Mouse (Mus musculus): ENCODE data around the gene Cchcr1.

The Cchcr1 gene

GRCm38 (mm10) chr17:35515911-35516640, 824 bp upstream of the Cchcr1 start:
- peak; percentile 45 to 52 for DNase-seq

- no peak for DNase-seq
Observed at GRCm38 (mm10) chr17:35517526-35517925, 626 bp downstream of the Cchcr1 start.

GRCm38 (mm10) chr17:35524354-35524753, 7.5 kb downstream of the Cchcr1 start:
- DNase-seq = no peak

GRCm38 (mm10) chr17:35526644-35527043, 9.7 kb downstream of the Cchcr1 start:
- DNase-seq = peak; percentile 49 to 72

- DNase-seq = no peak
Observed at GRCm38 (mm10) chr17:35532360-35532759, 15.5 kb downstream of the Cchcr1 start.

GRCm38 (mm10) chr17:35532901-35533300, 16.0 kb downstream of the Cchcr1 start, which contains the start of gene Psors1c2:
Gene Psors1c2 (plus strand): TSS chr17:35533201.
- DNase-seq = no peak

GRCm38 (mm10) chr17:35534343-35534742, 17.4 kb downstream of the Cchcr1 start:
- DNase-seq = peak; percentile 63 to 68

- no peak for DNase-seq
Observed at GRCm38 (mm10) chr17:35537421-35537820, 20.5 kb downstream of the Cchcr1 start.

- DNase-seq = no peak
Observed at GRCm38 (mm10) chr17:35538476-35538875, 21.6 kb downstream of the Cchcr1 start.

- no peak for DNase-seq
Observed at GRCm38 (mm10) chr17:35539540-35539939, 22.6 kb downstream of the Cchcr1 start.

- DNase-seq = no peak
Observed at GRCm38 (mm10) chr17:35542761-35543411, 26.0 kb downstream of the Cchcr1 start.

- no peak for DNase-seq
Observed at GRCm38 (mm10) chr17:35543412-35543861, 26.5 kb downstream of the Cchcr1 start.

GRCm38 (mm10) chr17:35544001-35544400, 27.1 kb downstream of the Cchcr1 start:
- DNase-seq = no peak

GRCm38 (mm10) chr17:35544680-35545079, 27.8 kb downstream of the Cchcr1 start:
- DNase-seq = peak in 1 of 2 experiments; percentile 40

GRCm38 (mm10) chr17:35547465-35547864, 30.6 kb downstream of the Cchcr1 start:
- DNase-seq = no peak

- DNase-seq = no peak
Observed at GRCm38 (mm10) chr17:35548636-35549035, 31.7 kb downstream of the Cchcr1 start.

GRCm38 (mm10) chr17:35549437-35550142, 32.7 kb downstream of the Cchcr1 start:
- no peak for DNase-seq

- DNase-seq = no peak
Observed at GRCm38 (mm10) chr17:35550143-35550494, 33.2 kb downstream of the Cchcr1 start.

- DNase-seq = no peak
Observed at GRCm38 (mm10) chr17:35550871-35551270, 34.0 kb downstream of the Cchcr1 start.

GRCm38 (mm10) chr17:35551881-35552414, 35.0 kb downstream of the Cchcr1 start, which contains the start of gene Cdsn:
Gene Cdsn (plus strand): TSS chr17:35552128.
- no peak for DNase-seq

GRCm38 (mm10) chr17:35554321-35554720, 37.4 kb downstream of the Cchcr1 start:
- DNase-seq = no peak

- no peak for DNase-seq
Observed at GRCm38 (mm10) chr17:35554761-35555397, 38.0 kb downstream of the Cchcr1 start.

Data from thymus, postnatal 36 days (tissue).